Mouse (Mus musculus) bone marrow macrophage, adult 2 months (primary cell): ENCODE measurements around the gene 1700025G04Rik. TPM values are rescaled to one million over a fixed set of nuclear protein-coding genes. Genes with fewer than 3 reads are reported as not detected.

Source experiments
- H3K27ac ChIP-seq: 2 replicates; pipeline ENCODE4 v1.5.1; 2012; ENCODE audit warnings: low read depth, low read length; ENCODE audit not compliant: insufficient read depth
- H3K4me1 ChIP-seq: 2 replicates; pipeline ENCODE4 v1.6.1; 2012; ENCODE audit warnings: low read length; ENCODE audit not compliant: control insufficient read depth, insufficient read depth
- H3K4me3 ChIP-seq: 2 replicates; pipeline ENCODE4 v1.5.1; 2012; ENCODE audit warnings: mild to moderate bottlenecking, low read length, moderate library complexity; ENCODE audit not compliant: insufficient read depth
- CTCF ChIP-seq: IDR thresholded peaks from 2 replicates; pipeline ENCODE4 v1.5.1; 2012; ENCODE audit warnings: low read depth, mild to moderate bottlenecking, low read length, moderate library complexity
- POLR2A ChIP-seq: IDR thresholded peaks from 2 replicates; pipeline ENCODE4 v1.6.1; 2012; ENCODE audit warnings: mild to moderate bottlenecking, low read depth, low read length, borderline replicate concordance
- polyA plus RNA-seq: library from polyadenylated mRNA; stranded (reverse); fragments of >200 nt; gene quantifications from 2 replicates; pipeline ENCODE4 v1.2.4, GENCODE M21; 2012; ENCODE audit not compliant: missing spikeins, insufficient read depth, insufficient read length

Gene 1700025G04Rik
- polyA plus RNA-seq, 1 experiment, result 45.8 TPM

- TF ChIP-seq POLR2A (no peak), CTCF (no peak)
- peaks cover 48% of the 10 kb centered on the region for H3K4me1 ChIP-seq
- peak overlapping the region; percentile 90 for H3K27ac ChIP-seq
- H3K4me3 ChIP-seq, result no peak overlapping the region
These were observed 69.9 kb downstream of the 1700025G04Rik start for GRCm38 (mm10) chr1:152020070-152020469.

- peak overlapping the region; percentile 13; the same call in 1 of the 2 replicates for H3K4me3 ChIP-seq
- H3K27ac ChIP-seq, result peak overlapping the region; percentile 90
- TF ChIP-seq POLR2A, result no peak
- TF ChIP-seq CTCF, result no peak
- peaks cover 44% of the 10 kb centered on the region for H3K4me1 ChIP-seq
These were observed 70.7 kb downstream of the 1700025G04Rik start for GRCm38 (mm10) chr1:152019196-152019595.

GRCm38 (mm10) chr1:152018322-152018721 is 71.6 kb downstream of the 1700025G04Rik start:
- no peak for TF ChIP-seq POLR2A
- no peak for TF ChIP-seq CTCF
- H3K27ac ChIP-seq, result no peak overlapping the region
- H3K4me3 ChIP-seq, result no peak overlapping the region
- peaks cover 48% of the 10 kb centered on the region for H3K4me1 ChIP-seq

- no peak overlapping the region for H3K4me3 ChIP-seq
- peaks cover 52% of the 10 kb centered on the region for H3K4me1 ChIP-seq
- TF ChIP-seq POLR2A (no peak), CTCF (no peak)
- no peak overlapping the region for H3K27ac ChIP-seq
These were observed 73.3 kb downstream of the 1700025G04Rik start for GRCm38 (mm10) chr1:152016663-152017062.

- Histone ChIP-seq H3K4me3 (no peak overlapping the region), H3K4me1 (peaks cover 47% of the 10 kb centered on the region), H3K27ac (no peak overlapping the region)
- TF ChIP-seq POLR2A, result no peak
- TF ChIP-seq CTCF, result no peak
These were observed 74.3 kb downstream of the 1700025G04Rik start for GRCm38 (mm10) chr1:152015555-152016125.

- Histone ChIP-seq H3K27ac (no peak overlapping the region), H3K4me3 (no peak overlapping the region), H3K4me1 (peaks cover 26% of the 10 kb centered on the region)
- no peak for TF ChIP-seq POLR2A
- no peak for TF ChIP-seq CTCF
These were observed 78.2 kb downstream of the 1700025G04Rik start for GRCm38 (mm10) chr1:152011741-152012140.

GRCm38 (mm10) chr1:152010251-152010980 is 79.5 kb downstream of the 1700025G04Rik start:
- Histone ChIP-seq H3K4me1 (peaks cover 16% of the 10 kb centered on the region), H3K27ac (no peak overlapping the region), H3K4me3 (no peak overlapping the region)
- TF ChIP-seq POLR2A (no peak), CTCF (no peak)

GRCm38 (mm10) chr1:152008473-152008991 is 81.4 kb downstream of the 1700025G04Rik start:
- H3K4me3 ChIP-seq, result no peak overlapping the region
- no peak overlapping the region for H3K27ac ChIP-seq
- H3K4me1 ChIP-seq, result peaks cover 8% of the 10 kb centered on the region
- TF ChIP-seq POLR2A, result no peak
- no peak for TF ChIP-seq CTCF

- Histone ChIP-seq H3K4me3 (no peak overlapping the region), H3K27ac (no peak overlapping the region), H3K4me1 (peaks cover 2% of the 10 kb centered on the region)
- TF ChIP-seq CTCF, result no peak
- TF ChIP-seq POLR2A, result no peak
These were observed 83.4 kb downstream of the 1700025G04Rik start for GRCm38 (mm10) chr1:152006529-152006928.

GRCm38 (mm10) chr1:152004509-152004908 is 85.4 kb downstream of the 1700025G04Rik start:
- no peak overlapping the region for H3K27ac ChIP-seq
- H3K4me3 ChIP-seq, result no peak overlapping the region
- TF ChIP-seq POLR2A, result no peak
- TF ChIP-seq CTCF, result no peak
- H3K4me1 ChIP-seq, result peaks cover 7% of the 10 kb centered on the region
